Mouse (Mus musculus) intestine, postnatal 0 days (tissue): Measurements from ENCODE around the gene Ppp4r3a. TPM values are rescaled to one million over a fixed set of nuclear protein-coding genes. Genes with fewer than 3 reads are reported as not detected.

Experiments
- ATAC-seq: fragments of 200-750 bp; cut with Nextera tagmentation; 2 replicates; pipeline ENCODE4 v1.8.0; 2017; ENCODE audit warnings: mild to moderate bottlenecking, moderate TSS enrichment, moderate library complexity
- H3K27ac ChIP-seq: fragments of 300-500 bp; sonication (generic); 2 replicates; pipeline ENCODE4 v1.5.1; 2014; ENCODE audit warnings: mild to moderate bottlenecking, low read depth, low read length, moderate library complexity
- H3K27me3 ChIP-seq: fragments of 300-500 bp; sonication (generic); replicated peaks from 2 replicates; pipeline ENCODE4 v1.6.1; 2014; ENCODE audit warnings: low read length, mixed read lengths; ENCODE audit not compliant: control insufficient read depth, insufficient read depth
- H3K36me3 ChIP-seq: fragments of 300-500 bp; sonication (generic); 2 replicates; pipeline ENCODE4 v1.6.1; 2014; ENCODE audit warnings: mild to moderate bottlenecking, moderate library complexity; ENCODE audit not compliant: control insufficient read depth, insufficient read depth
- H3K4me1 ChIP-seq: fragments of 300-500 bp; sonication (generic); replicated peaks from 2 replicates; pipeline ENCODE4 v1.6.1; 2014; ENCODE audit warnings: antibody characterized with exemption, low read length, mixed read lengths; ENCODE audit not compliant: control insufficient read depth, insufficient read depth
- H3K4me2 ChIP-seq: fragments of 300-500 bp; sonication (generic); replicated peaks from 2 replicates; pipeline ENCODE4 v1.6.1; 2014; ENCODE audit warnings: low read depth, mild to moderate bottlenecking, moderate library complexity
- H3K4me3 ChIP-seq: fragments of 300-500 bp; sonication (generic); 2 replicates; pipeline ENCODE4 v1.5.1; 2014; ENCODE audit warnings: low read depth, low read length
- H3K9ac ChIP-seq: fragments of 300-500 bp; sonication (generic); 2 replicates; pipeline ENCODE4 v1.6.1; 2014; ENCODE audit warnings: mild to moderate bottlenecking, low read depth, low read length
- H3K9me3 ChIP-seq: fragments of 300-500 bp; sonication (generic); 2 replicates; pipeline ENCODE4 v1.6.1; 2016; ENCODE audit warnings: mixed run types; ENCODE audit not compliant: control insufficient read depth
- CTCF ChIP-seq: sonication (generic); IDR thresholded peaks from 2 replicates; pipeline ENCODE4 v1.5.1; 2016; ENCODE audit warnings: low read depth, mild to moderate bottlenecking, control low read depth, antibody characterized with exemption, moderate library complexity
- WGBS: fragments of 180-500 bp; shearing (Covaris S2); extraction: QIAGEN DNeasy Blood & Tissue Kit; methylation state at CpG from one replicate; pipeline ENCODE4 v1.1.7; 2014; 5-methylcytosine and 5-hydroxymethylcytosine counted together
- microRNA counts: library from miRNA; unstranded; fragments of <30 nt; microRNA quantifications from one replicate; lab custom pipeline; 2016
- microRNA-seq: library from miRNA; unstranded; fragments of <30 nt; microRNA quantifications from one replicate; pipeline ENCODE4, GENCODE M21; 2016
- polyA plus RNA-seq: library from polyadenylated mRNA; unstranded; fragments of >200 nt; fragmentation: Nextera tagmentation; extraction: Ambion mirVana; gene quantifications from 2 replicates; pipeline ENCODE4 v1.2.1, GENCODE M21; 2015

Gene Ppp4r3a
- polyA plus RNA-seq, 1 experiment from 2014 or later: 18.4 TPM

- 78% methylated on average over 7 of the region's 7 CpGs for WGBS
- Histone ChIP-seq H3K27ac (no peak overlapping the region), H3K4me1 (peaks cover 6% of the 10 kb centered on the region; the same call in 1 of the 2 replicates), H3K9me3 (no peaks in the 10 kb centered on the region), H3K36me3 (no peaks in the 10 kb centered on the region), H3K9ac (no peak overlapping the region), H3K4me2 (no peak overlapping the region), H3K27me3 (no peaks in the 10 kb centered on the region), H3K4me3 (no peak overlapping the region)
- TF ChIP-seq CTCF: no peak
- ATAC-seq: no peak
Measured at GRCm38 (mm10) chr12:100992505-100992904, 91.0 kb downstream of the Ppp4r3a start.

GRCm38 (mm10) chr12:100991119-100991518 is 92.4 kb downstream of the Ppp4r3a start:
- TF ChIP-seq CTCF: no peak
- 0 out of 2 replicates have a peak, but pooled peaks cover 2% of the 10 kb centered on the region for H3K4me1 ChIP-seq
- H3K4me3 ChIP-seq: no peak overlapping the region
- no peaks in the 10 kb centered on the region for H3K27me3 ChIP-seq
- ATAC-seq: no peak
- 62% methylated on average over 3 of the region's 3 CpGs for WGBS
- no peak overlapping the region for H3K27ac ChIP-seq
- no peak overlapping the region for H3K9ac ChIP-seq
- H3K4me2 ChIP-seq: no peak overlapping the region
- no peaks in the 10 kb centered on the region for H3K36me3 ChIP-seq
- H3K9me3 ChIP-seq: no peaks in the 10 kb centered on the region

- no peak for TF ChIP-seq CTCF
- no peak overlapping the region for H3K27ac ChIP-seq
- H3K9me3 ChIP-seq: no peaks in the 10 kb centered on the region
- WGBS: 72% methylated on average over 12 of the region's 12 CpGs
- no peaks in the 10 kb centered on the region for H3K4me1 ChIP-seq
- H3K9ac ChIP-seq: no peak overlapping the region
- no peaks in the 10 kb centered on the region for H3K27me3 ChIP-seq
- no peaks in the 10 kb centered on the region for H3K36me3 ChIP-seq
- no peak overlapping the region for H3K4me3 ChIP-seq
- ATAC-seq: no peak
- H3K4me2 ChIP-seq: no peak overlapping the region
Measured at GRCm38 (mm10) chr12:100990291-100990690, 93.2 kb downstream of the Ppp4r3a start.

GRCm38 (mm10) chr12:100989780-100990288 is 93.7 kb downstream of the Ppp4r3a start:
- WGBS: 74% methylated on average over 4 of the region's 4 CpGs
- H3K9ac ChIP-seq: no peak overlapping the region
- no peak for ATAC-seq
- H3K27ac ChIP-seq: no peak overlapping the region
- H3K4me1 ChIP-seq: 0 out of 2 replicates have a peak, but pooled peaks cover 4% of the 10 kb centered on the region
- no peaks in the 10 kb centered on the region for H3K9me3 ChIP-seq
- no peak overlapping the region for H3K4me2 ChIP-seq
- H3K36me3 ChIP-seq: no peaks in the 10 kb centered on the region
- H3K4me3 ChIP-seq: no peak overlapping the region
- no peak for TF ChIP-seq CTCF
- no peaks in the 10 kb centered on the region for H3K27me3 ChIP-seq

MicroRNAs within 50 kb of the gene (microRNA counts, 519-probe panel; counts per million panel counts)
- not detected for microRNA mmu-miR-1190 (lab: Ali Mortazavi, UCI)

Small RNAs within 50 kb of the gene (microRNA-seq; reads per million reads assigned to microRNA genes)
- gene Mir1190: not detected

Other genes starting within 250 kb of the Ppp4r3a start
- 0.31 TPM in 2 replicates for gene Gpr68, start 175.5 kb downstream of the Ppp4r3a start, polyA plus RNA-seq
- 11.7 and 14.4 TPM in 2 replicates for gene Ccdc88c, start 54.6 kb downstream of the Ppp4r3a start, polyA plus RNA-seq